Mouse (Mus musculus) MEL (cell line): ENCODE measurements around the gene Kank1. TPM values are rescaled to one million over a fixed set of nuclear protein-coding genes. Genes with fewer than 3 reads are reported as not detected.

ENCODE experiments used
- DNase-seq: peaks from one replicate; pipeline ENCODE4 v3.0.0; 2011; ENCODE audit warnings: low read depth, low spot score
- H3K27ac ChIP-seq: 2 replicates; pipeline ENCODE4 v1.5.1; 2012; ENCODE audit warnings: low read depth, mild to moderate bottlenecking, control low read depth, low read length, moderate library complexity; ENCODE audit not compliant: control insufficient read depth
- H3K27me3 ChIP-seq, 2 experiments: fragments of 150-350 bp in 1 of 2; sonication (generic) in 1 of 2; 2 replicates each; pipeline ENCODE4 v1.6.1; 2012; ENCODE audit warnings: low read length in 2 of 2, mild to moderate bottlenecking in 2 of 2, improper control_type of control experiment in 1 of 2, moderate library complexity in 1 of 2; ENCODE audit not compliant: insufficient read depth in 2 of 2, control insufficient read depth in 1 of 2
- H3K36me3 ChIP-seq, 2 experiments: 2 replicates each; pipeline ENCODE4 v1.6.1; 2012 to 2014; ENCODE audit warnings: low read length in 2 of 2, improper control_type of control experiment in 1 of 2, inconsistent platforms in 1 of 2, mild to moderate bottlenecking in 1 of 2; ENCODE audit not compliant: insufficient read depth in 2 of 2, control insufficient read depth in 1 of 2
- H3K4me1 ChIP-seq, 2 experiments: fragments of 150-350 bp in 1 of 2; sonication (generic) in 1 of 2; 2 replicates each; pipeline ENCODE4 v1.6.1; 2012; ENCODE audit warnings: low read length in 2 of 2, improper control_type of control experiment in 1 of 2, mild to moderate bottlenecking in 1 of 2; ENCODE audit not compliant: insufficient read depth in 2 of 2, control insufficient read depth in 1 of 2
- H3K4me3 ChIP-seq, 2 experiments: fragments of 150-350 bp in 1 of 2; sonication (generic) in 1 of 2; 2 replicates each; pipeline ENCODE4 v1.5.1; 2012; ENCODE audit warnings: low read depth in 2 of 2, low read length in 2 of 2, mild to moderate bottlenecking in 2 of 2, moderate library complexity in 2 of 2, control low read depth in 1 of 2, improper control_type of control experiment in 1 of 2; ENCODE audit not compliant: control insufficient read depth in 1 of 2, insufficient read depth in 1 of 2
- H3K79me2 ChIP-seq: 2 replicates; pipeline ENCODE4 v1.6.1; 2012; ENCODE audit warnings: mild to moderate bottlenecking, low read length, moderate library complexity; ENCODE audit not compliant: control insufficient read depth, poor library complexity, insufficient read depth
- H3K9ac ChIP-seq: 2 replicates; pipeline ENCODE4 v1.6.1; 2012; ENCODE audit warnings: low read depth, mild to moderate bottlenecking, control low read depth, low read length, moderate library complexity; ENCODE audit not compliant: control insufficient read depth, poor library complexity, severe bottlenecking
- H3K9me3 ChIP-seq: fragments of 150-350 bp; sonication (generic); replicated peaks from 2 replicates; pipeline ENCODE4 v1.6.1; 2012; ENCODE audit warnings: mild to moderate bottlenecking, low read length, improper control_type of control experiment, moderate library complexity; ENCODE audit not compliant: insufficient read depth
- CHD2 ChIP-seq: IDR thresholded peaks from 2 replicates; pipeline ENCODE4 v1.6.1; 2011; ENCODE audit warnings: low read length, improper control_type of control experiment
- EP300 ChIP-seq, 2 experiments: IDR thresholded peaks; 2 replicates each; pipeline ENCODE4 v1.6.1; 2011; ENCODE audit warnings: improper control_type of control experiment in 2 of 2, low read length in 2 of 2, low read depth in 1 of 2, mild to moderate bottlenecking in 1 of 2
- ETS1 ChIP-seq: IDR thresholded peaks from 2 replicates; pipeline ENCODE4 v1.6.1; 2012; ENCODE audit warnings: low read depth, mild to moderate bottlenecking, inconsistent platforms, low read length, improper control_type of control experiment, moderate library complexity
- HCFC1 ChIP-seq: IDR thresholded peaks from 2 replicates; pipeline ENCODE4 v1.6.1; 2012; ENCODE audit warnings: low read depth, mild to moderate bottlenecking, inconsistent platforms, low read length, improper control_type of control experiment, moderate library complexity
- JUND ChIP-seq: IDR thresholded peaks from 2 replicates; pipeline ENCODE4 v1.6.1; 2011; ENCODE audit warnings: low read depth, mild to moderate bottlenecking, improper control_type of control experiment, low read length
- MAFK ChIP-seq: IDR thresholded peaks from 2 replicates; pipeline ENCODE4 v1.6.1; 2011; ENCODE audit warnings: low read depth, mild to moderate bottlenecking, low read length, improper control_type of control experiment, borderline replicate concordance
- MAZ ChIP-seq: IDR thresholded peaks from 2 replicates; pipeline ENCODE4 v1.6.1; 2012; ENCODE audit warnings: low read depth, mild to moderate bottlenecking, inconsistent platforms, low read length, improper control_type of control experiment
- MEF2A ChIP-seq: IDR thresholded peaks from 2 replicates; pipeline ENCODE4 v1.6.1; 2014; ENCODE audit warnings: low read depth, mild to moderate bottlenecking, inconsistent platforms, low read length, improper control_type of control experiment; ENCODE audit not compliant: poor library complexity, insufficient replicate concordance, severe bottlenecking; ENCODE audit errors: extremely low read depth
- MYC ChIP-seq: IDR thresholded peaks from 2 replicates; pipeline ENCODE4 v1.6.1; 2011; ENCODE audit warnings: low read depth, mild to moderate bottlenecking, low read length, improper control_type of control experiment, moderate library complexity
- NELFE ChIP-seq: IDR thresholded peaks from 2 replicates; pipeline ENCODE4 v1.6.1; 2011; ENCODE audit warnings: low read depth, low read length, improper control_type of control experiment
- NRF1 ChIP-seq: IDR thresholded peaks from 2 replicates; pipeline ENCODE4 v1.6.1; 2014; ENCODE audit warnings: low read depth, mild to moderate bottlenecking, inconsistent platforms, low read length, improper control_type of control experiment, moderate library complexity; ENCODE audit not compliant: poor library complexity, insufficient read depth, severe bottlenecking
- POLR2AphosphoS2 ChIP-seq: IDR thresholded peaks from 2 replicates; pipeline ENCODE4 v1.6.1; 2011; ENCODE audit warnings: low read length, improper control_type of control experiment
- RAD21 ChIP-seq: IDR thresholded peaks from 2 replicates; pipeline ENCODE4 v1.6.1; 2011; ENCODE audit warnings: mild to moderate bottlenecking, low read depth, low read length, improper control_type of control experiment
- RCOR1 ChIP-seq: IDR thresholded peaks from 2 replicates; pipeline ENCODE4 v1.6.1; 2012; ENCODE audit warnings: low read depth, mild to moderate bottlenecking, inconsistent platforms, low read length, improper control_type of control experiment
- SIN3A ChIP-seq: IDR thresholded peaks from 2 replicates; pipeline ENCODE4 v1.6.1; 2012; ENCODE audit warnings: low read length, improper control_type of control experiment, inconsistent platforms
- TBP ChIP-seq: IDR thresholded peaks from 2 replicates; pipeline ENCODE4 v1.8.0; 2011; ENCODE audit warnings: low read depth, low read length, improper control_type of control experiment
- UBTF ChIP-seq: IDR thresholded peaks from 2 replicates; pipeline ENCODE4 v1.6.1; 2012; ENCODE audit warnings: low read depth, mild to moderate bottlenecking, inconsistent platforms, low read length, improper control_type of control experiment, moderate library complexity, borderline replicate concordance; ENCODE audit not compliant: insufficient read depth
- USF1 ChIP-seq: IDR thresholded peaks from 2 replicates; pipeline ENCODE4 v1.6.1; 2014; ENCODE audit warnings: low read depth, mild to moderate bottlenecking, inconsistent platforms, low read length, improper control_type of control experiment, moderate library complexity
- ZC3H11A ChIP-seq: IDR thresholded peaks from 2 replicates; pipeline ENCODE4 v1.6.1; 2012; ENCODE audit warnings: low read depth, mild to moderate bottlenecking, inconsistent platforms, low read length, improper control_type of control experiment
- ZKSCAN1 ChIP-seq: IDR thresholded peaks from 2 replicates; pipeline ENCODE4 v1.6.1; 2012; ENCODE audit warnings: low read depth, mild to moderate bottlenecking, inconsistent platforms, low read length, improper control_type of control experiment, moderate library complexity
- ZMIZ1 ChIP-seq: IDR thresholded peaks from 2 replicates; pipeline ENCODE4 v1.6.1; 2012; ENCODE audit warnings: low read depth, mild to moderate bottlenecking, inconsistent platforms, low read length, improper control_type of control experiment, moderate library complexity
- ZNF384 ChIP-seq: IDR thresholded peaks from 2 replicates; pipeline ENCODE4 v1.6.1; 2012; ENCODE audit warnings: low read depth, mild to moderate bottlenecking, inconsistent platforms, low read length, improper control_type of control experiment
- polyA plus RNA-seq, 2 experiments: library from polyadenylated mRNA; stranded (reverse) in 1 of 2; unstranded in 1 of 2; fragments of >175 nt in 1 of 2; fragments of >200 nt in 1 of 2; gene quantifications; 2 replicates each; pipeline versions ENCODE4 v1.2.1 to v1.2.4; 2012; ENCODE audit warnings: low replicate concordance in 2 of 2, low read depth in 1 of 2; ENCODE audit not compliant: insufficient read length in 2 of 2, insufficient read depth in 1 of 2, missing spikeins in 1 of 2
- total RNA-seq: library from RNA; depleted of rRNA; stranded (reverse); fragments of 300-350 nt; gene quantifications from 2 replicates; pipeline ENCODE4 v1.2.3, GENCODE M21; 2012

The Kank1 gene
- total and polyA plus RNA-seq, 3 experiments = not detected

DNA sequence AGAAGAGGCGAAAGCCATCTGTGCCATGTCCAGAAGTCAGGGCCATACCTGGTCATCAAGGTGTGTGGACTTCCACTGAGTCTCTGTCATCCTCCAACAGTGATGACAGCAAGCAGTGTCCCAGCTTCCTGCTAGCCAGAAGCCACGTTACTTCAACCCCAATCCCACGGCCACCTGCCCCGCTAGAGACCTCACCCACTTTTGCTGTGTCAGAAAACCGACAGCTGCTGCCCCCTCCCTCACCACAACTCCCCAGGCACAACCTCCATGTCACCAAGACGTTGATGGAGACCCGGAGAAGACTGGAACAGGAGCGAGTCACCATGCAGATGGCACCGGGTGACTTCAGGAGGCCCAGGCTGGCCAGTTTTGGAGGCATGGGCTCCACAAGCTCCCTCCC, 172.5 kb downstream of the Kank1 start:
- Histone ChIP-seq H3K36me3 (no peaks in the 10 kb centered on the region), H3K9ac (no peak overlapping the region), H3K4me1 (no peaks in the 10 kb centered on the region), H3K4me3 (no peak overlapping the region), H3K27ac (no peak overlapping the region), H3K9me3 (no peaks in the 10 kb centered on the region), H3K27me3 (no peaks in the 10 kb centered on the region), H3K79me2 (no peaks in the 10 kb centered on the region)
- no peak for DNase-seq
- TF ChIP-seq JUND (no peak), EP300 (IDR thresholded peaks at IDR 0.05; ENCODE audit: low read depth in 1 of 2, low read length in 2 of 2) (no peak), POLR2AphosphoS2 (no peak), ZNF384 (no peak), HCFC1 (no peak), SIN3A (no peak), MAFK (no peak), UBTF (no peak)

DNA sequence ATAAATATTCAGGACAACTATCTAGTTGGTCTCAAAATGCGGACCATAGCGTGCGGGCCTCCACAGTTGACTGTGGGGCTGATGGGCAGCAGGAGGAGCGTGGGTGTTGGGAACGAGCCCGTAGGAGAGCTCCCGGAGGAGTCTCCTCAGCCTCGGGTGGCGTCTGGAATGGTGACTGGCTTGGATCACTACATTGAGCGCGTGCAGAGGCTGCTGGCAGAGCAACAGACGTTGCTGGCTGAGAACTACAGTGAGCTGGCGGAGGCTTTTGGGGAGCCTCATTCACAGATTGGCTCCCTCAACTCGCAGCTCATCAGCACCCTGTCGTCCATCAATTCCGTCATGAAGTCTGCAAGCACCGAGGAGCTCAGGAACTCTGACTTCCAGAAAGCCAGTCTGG, 174.6 kb downstream of the Kank1 start:
- no peaks in the 10 kb centered on the region for H3K4me1 ChIP-seq
- no peak for DNase-seq
- no peak for TF ChIP-seq RAD21
- TF ChIP-seq UBTF = no peak
- no peak for TF ChIP-seq TBP
- no peak for TF ChIP-seq MEF2A
- TF ChIP-seq ZMIZ1 = no peak
- TF ChIP-seq MYC = no peak
- TF ChIP-seq USF1 = no peak
- TF ChIP-seq ZC3H11A = no peak
- TF ChIP-seq MAZ = no peak
- no peak for TF ChIP-seq CHD2
- TF ChIP-seq JUND = no peak
- TF ChIP-seq NELFE = no peak
- no peak for TF ChIP-seq MAFK
- no peak for TF ChIP-seq ETS1
- TF ChIP-seq ZNF384 = no peak
- TF ChIP-seq RCOR1 = no peak
- no peak for TF ChIP-seq SIN3A
- TF ChIP-seq NRF1 = no peak
- no peak for TF ChIP-seq ZKSCAN1
- no peaks in the 10 kb centered on the region for H3K79me2 ChIP-seq
- H3K27ac ChIP-seq = no peak overlapping the region
- no peaks in the 10 kb centered on the region for H3K9me3 ChIP-seq
- no peak overlapping the region for H3K4me3 ChIP-seq
- H3K9ac ChIP-seq = no peak overlapping the region
- no peaks in the 10 kb centered on the region for H3K36me3 ChIP-seq
- no peaks in the 10 kb centered on the region for H3K27me3 ChIP-seq
